Mouse (Mus musculus) embryonic facial prominence, embryonic 13.5 days (tissue): Measurements from ENCODE around the gene Crtam. TPM values are rescaled to one million over a fixed set of nuclear protein-coding genes. Genes with fewer than 3 reads are reported as not detected.

Source experiments
- ATAC-seq: fragments of 200-750 bp; cut with Nextera tagmentation; 2 replicates; pipeline ENCODE4 v1.8.0; 2017; ENCODE audit warnings: low read depth; ENCODE audit not compliant: insufficient number of reproducible peaks, insufficient read depth, low FRiP score, low TSS enrichment
- H3K27ac ChIP-seq: fragments of 300-500 bp; sonication (generic); 2 replicates; pipeline ENCODE4 v1.5.1; 2015; ENCODE audit warnings: moderate library complexity, mild to moderate bottlenecking, inconsistent platforms
- H3K27me3 ChIP-seq: fragments of 300-500 bp; sonication (generic); 2 replicates; pipeline ENCODE4 v1.6.1; 2015; ENCODE audit warnings: mild to moderate bottlenecking, inconsistent platforms
- H3K36me3 ChIP-seq: fragments of 300-500 bp; sonication (generic); 2 replicates; pipeline ENCODE4 v1.6.1; 2015; ENCODE audit warnings: mild to moderate bottlenecking, inconsistent platforms
- H3K4me1 ChIP-seq: fragments of 300-500 bp; sonication (generic); 2 replicates; pipeline ENCODE4 v1.6.1; 2015; ENCODE audit warnings: inconsistent platforms
- H3K4me2 ChIP-seq: fragments of 300-500 bp; sonication (generic); 2 replicates; pipeline ENCODE4 v1.6.1; 2015; ENCODE audit warnings: moderate library complexity, mild to moderate bottlenecking, inconsistent platforms
- H3K4me3 ChIP-seq: fragments of 300-500 bp; sonication (generic); 2 replicates; pipeline ENCODE4 v1.5.1; 2015; ENCODE audit warnings: mild to moderate bottlenecking, inconsistent platforms
- H3K9ac ChIP-seq: fragments of 300-500 bp; sonication (generic); 2 replicates; pipeline ENCODE4 v1.6.1; 2015; ENCODE audit warnings: mild to moderate bottlenecking, inconsistent platforms
- H3K9me3 ChIP-seq: fragments of 300-500 bp; sonication (generic); 2 replicates; pipeline ENCODE4 v1.6.1; 2016; ENCODE audit warnings: inconsistent platforms
- WGBS: fragments of 180-500 bp; shearing (Covaris S2); methylation state at CpG from one replicate; pipeline ENCODE4 v1.1.7; 2015; ENCODE audit warnings: mixed read lengths; 5-methylcytosine and 5-hydroxymethylcytosine counted together
- polyA plus RNA-seq: library from polyadenylated mRNA; unstranded; fragments of >200 nt; fragmentation: Nextera tagmentation; extraction: Ambion mirVana; gene quantifications from 2 replicates; pipeline ENCODE4 v1.2.1, GENCODE M21; 2015

The Crtam gene
- polyA plus RNA-seq, 1 experiment from 2014 or later: 0.17 TPM

DNA sequence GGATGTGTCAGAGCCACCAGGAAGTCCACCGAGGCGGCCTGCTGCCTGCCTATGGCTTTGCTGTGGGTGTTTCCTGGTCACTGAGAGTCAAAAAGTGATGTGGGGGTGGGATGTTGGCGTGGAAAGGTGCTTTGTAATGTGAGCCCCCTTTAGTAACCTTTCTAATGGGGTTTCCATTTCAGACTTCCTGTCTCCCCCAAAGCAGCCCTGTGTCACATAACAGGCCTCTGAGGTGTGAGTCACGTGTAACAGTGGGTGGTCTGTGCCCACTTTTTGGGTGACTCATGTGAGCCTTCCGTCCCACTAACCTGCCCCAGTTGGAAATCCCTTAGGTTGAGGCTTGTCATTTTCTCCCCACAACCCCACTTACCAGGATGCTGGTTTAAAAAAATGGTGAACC lies 10.4 kb downstream of the Crtam start:
- Histone ChIP-seq H3K4me2 (no peak overlapping the region), H3K27me3 (no peaks in the 10 kb centered on the region), H3K4me1 (peaks cover 13% of the 10 kb centered on the region), H3K4me3 (no peak overlapping the region), H3K9me3 (no peaks in the 10 kb centered on the region), H3K9ac (no peak overlapping the region), H3K36me3 (no peaks in the 10 kb centered on the region), H3K27ac (no peak overlapping the region)
- no peak for ATAC-seq
- 58% methylated on average over 5 of the region's 5 CpGs for WGBS

DNA sequence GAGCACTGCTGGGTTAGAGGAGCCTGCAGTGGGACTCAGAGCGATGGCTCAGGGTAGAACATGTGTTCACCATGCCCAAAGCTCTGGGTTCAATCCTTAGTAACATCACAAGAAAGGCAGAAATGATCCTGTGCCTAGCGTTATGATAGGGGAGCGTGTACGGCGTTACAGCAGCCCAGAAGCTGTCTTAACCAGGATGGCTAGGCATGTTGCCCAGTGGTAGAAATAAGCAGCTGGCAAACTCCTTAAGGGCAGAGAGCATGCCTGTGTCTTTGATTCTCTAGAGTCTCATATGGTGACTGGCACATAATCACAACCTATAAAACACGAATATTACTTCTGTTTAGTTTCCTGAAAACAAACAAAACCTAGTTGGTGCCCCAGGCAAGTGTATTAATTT lies 12.9 kb downstream of the Crtam start:
- H3K36me3 ChIP-seq: no peaks in the 10 kb centered on the region
- no peak overlapping the region for H3K4me2 ChIP-seq
- H3K4me1 ChIP-seq: peaks cover 16% of the 10 kb centered on the region
- H3K27ac ChIP-seq: no peak overlapping the region
- no peak overlapping the region for H3K9ac ChIP-seq
- no peaks in the 10 kb centered on the region for H3K27me3 ChIP-seq
- WGBS: 66% methylated on average over 6 of the region's 6 CpGs
- H3K9me3 ChIP-seq: no peaks in the 10 kb centered on the region
- ATAC-seq: no peak
- no peak overlapping the region for H3K4me3 ChIP-seq

DNA sequence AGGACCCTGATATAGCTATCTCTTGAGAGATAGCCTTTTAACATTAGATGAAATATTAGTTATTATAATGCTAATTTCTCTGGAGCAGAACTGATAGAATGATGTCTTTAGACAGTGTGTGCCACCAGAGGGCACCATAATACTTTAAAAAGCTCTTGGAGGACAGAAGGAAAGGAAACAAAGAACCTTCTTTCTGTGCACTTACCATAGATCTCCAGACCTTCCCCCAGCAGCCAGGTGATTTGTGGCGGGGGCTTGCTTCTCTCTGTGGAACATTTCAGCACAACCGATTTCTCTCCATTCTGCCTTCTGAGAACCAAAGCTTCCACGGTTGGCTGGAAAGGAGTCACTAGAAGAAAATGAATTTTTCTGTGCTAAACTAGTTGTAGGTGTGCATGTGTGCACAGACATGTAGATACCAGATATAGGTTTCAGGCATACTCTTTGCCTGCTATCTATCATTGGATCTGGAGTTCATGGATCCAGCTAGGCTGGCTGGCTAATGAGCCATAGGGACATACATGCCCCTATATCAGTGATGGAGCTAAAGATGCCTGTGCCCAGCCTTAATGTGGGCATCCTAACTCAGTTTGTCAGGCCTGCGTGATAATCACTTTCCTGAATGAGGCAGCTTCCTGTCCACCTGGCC lies 14.4 kb downstream of the Crtam start:
- Histone ChIP-seq H3K36me3 (no peaks in the 10 kb centered on the region), H3K4me1 (peaks cover 16% of the 10 kb centered on the region), H3K27ac (no peak overlapping the region), H3K27me3 (no peaks in the 10 kb centered on the region), H3K4me2 (no peak overlapping the region), H3K9me3 (no peaks in the 10 kb centered on the region), H3K9ac (no peak overlapping the region), H3K4me3 (no peak overlapping the region)
- WGBS: 37% methylated on average over 4 of the region's 4 CpGs
- ATAC-seq: no peak

DNA sequence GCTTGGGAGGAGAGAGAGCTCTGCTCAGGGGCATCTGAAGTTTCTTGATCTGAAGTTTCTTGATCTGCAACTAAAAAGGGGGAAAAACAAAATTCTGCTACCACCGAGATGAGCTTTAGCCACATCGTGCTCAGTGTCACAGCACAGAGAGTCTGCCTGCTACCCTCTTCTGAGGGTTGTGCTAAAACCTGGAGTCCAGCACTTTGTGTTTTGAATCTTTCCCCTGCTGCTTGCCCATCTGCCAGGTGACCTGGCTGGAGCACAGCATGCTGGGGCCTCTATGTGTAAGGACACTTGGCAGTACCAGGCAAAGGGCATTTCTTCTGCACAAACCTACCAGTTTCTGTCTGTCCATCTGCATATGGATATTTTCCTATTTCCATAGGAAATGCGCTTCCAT lies 20.1 kb downstream of the Crtam start:
- no peak overlapping the region for H3K4me3 ChIP-seq
- no peaks in the 10 kb centered on the region for H3K36me3 ChIP-seq
- peaks cover 3% of the 10 kb centered on the region; the same call in 1 of the 2 replicates for H3K27me3 ChIP-seq
- ATAC-seq: no peak
- no peaks in the 10 kb centered on the region for H3K9me3 ChIP-seq
- no peak overlapping the region for H3K4me2 ChIP-seq
- H3K9ac ChIP-seq: no peak overlapping the region
- no peak overlapping the region for H3K27ac ChIP-seq
- WGBS: 80% methylated on average over 3 of the region's 3 CpGs
- peaks cover 3% of the 10 kb centered on the region for H3K4me1 ChIP-seq

DNA sequence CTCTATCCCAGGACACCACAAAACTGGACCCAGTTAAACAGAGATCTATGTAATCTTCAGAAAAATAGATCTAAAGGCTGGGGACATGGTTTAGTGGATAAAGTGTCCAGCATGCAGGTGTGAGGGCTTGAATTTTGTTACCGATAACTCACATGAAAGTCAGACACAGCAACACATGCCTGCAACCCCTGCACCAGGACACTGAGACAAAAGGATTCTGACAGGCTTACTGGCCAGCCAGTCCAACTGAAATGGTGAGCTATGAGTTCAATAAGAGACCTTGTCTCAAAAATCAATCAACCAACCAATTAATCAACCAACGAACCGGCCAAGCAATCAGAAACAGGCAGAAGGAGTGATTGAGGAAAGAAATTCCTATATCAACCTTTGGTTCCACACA lies 20.7 kb downstream of the Crtam start:
- H3K9ac ChIP-seq: no peak overlapping the region
- H3K4me3 ChIP-seq: no peak overlapping the region
- no peak overlapping the region for H3K27ac ChIP-seq
- no peaks in the 10 kb centered on the region for H3K36me3 ChIP-seq
- H3K9me3 ChIP-seq: no peaks in the 10 kb centered on the region
- H3K4me2 ChIP-seq: no peak overlapping the region
- no peak for ATAC-seq
- 84% methylated on average over 3 of the region's 3 CpGs for WGBS
- H3K4me1 ChIP-seq: peaks cover 3% of the 10 kb centered on the region
- H3K27me3 ChIP-seq: peaks cover 3% of the 10 kb centered on the region; the same call in 1 of the 2 replicates

DNA sequence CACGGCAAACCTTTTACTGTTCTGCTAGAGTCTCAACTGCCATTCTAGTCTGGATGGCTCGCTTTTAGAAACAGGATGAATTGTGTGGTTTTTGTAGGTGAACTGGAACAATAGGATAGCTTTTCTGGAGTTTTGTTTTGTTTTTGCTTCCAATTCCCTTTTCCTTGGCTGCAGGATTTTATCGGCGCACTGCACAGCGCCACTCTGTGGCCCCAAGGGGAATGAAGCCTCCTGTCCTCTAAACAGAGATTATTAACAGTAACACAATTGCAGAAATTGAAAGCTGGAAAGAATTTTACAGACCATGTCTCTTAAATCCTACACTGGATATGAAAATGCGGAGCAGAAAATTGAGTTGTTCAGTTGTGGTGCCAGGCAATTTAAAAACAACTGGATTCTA lies 21.9 kb downstream of the Crtam start:
- H3K4me3 ChIP-seq: no peak overlapping the region
- WGBS: 30% methylated on average over 6 of the region's 6 CpGs
- H3K27ac ChIP-seq: no peak overlapping the region
- no peaks in the 10 kb centered on the region for H3K36me3 ChIP-seq
- no peak overlapping the region for H3K9ac ChIP-seq
- no peaks in the 10 kb centered on the region; the same call in 1 of the 2 replicates for H3K4me1 ChIP-seq
- H3K9me3 ChIP-seq: no peaks in the 10 kb centered on the region
- H3K27me3 ChIP-seq: peaks cover 3% of the 10 kb centered on the region; the same call in 1 of the 2 replicates
- no peak for ATAC-seq
- no peak overlapping the region for H3K4me2 ChIP-seq

DNA sequence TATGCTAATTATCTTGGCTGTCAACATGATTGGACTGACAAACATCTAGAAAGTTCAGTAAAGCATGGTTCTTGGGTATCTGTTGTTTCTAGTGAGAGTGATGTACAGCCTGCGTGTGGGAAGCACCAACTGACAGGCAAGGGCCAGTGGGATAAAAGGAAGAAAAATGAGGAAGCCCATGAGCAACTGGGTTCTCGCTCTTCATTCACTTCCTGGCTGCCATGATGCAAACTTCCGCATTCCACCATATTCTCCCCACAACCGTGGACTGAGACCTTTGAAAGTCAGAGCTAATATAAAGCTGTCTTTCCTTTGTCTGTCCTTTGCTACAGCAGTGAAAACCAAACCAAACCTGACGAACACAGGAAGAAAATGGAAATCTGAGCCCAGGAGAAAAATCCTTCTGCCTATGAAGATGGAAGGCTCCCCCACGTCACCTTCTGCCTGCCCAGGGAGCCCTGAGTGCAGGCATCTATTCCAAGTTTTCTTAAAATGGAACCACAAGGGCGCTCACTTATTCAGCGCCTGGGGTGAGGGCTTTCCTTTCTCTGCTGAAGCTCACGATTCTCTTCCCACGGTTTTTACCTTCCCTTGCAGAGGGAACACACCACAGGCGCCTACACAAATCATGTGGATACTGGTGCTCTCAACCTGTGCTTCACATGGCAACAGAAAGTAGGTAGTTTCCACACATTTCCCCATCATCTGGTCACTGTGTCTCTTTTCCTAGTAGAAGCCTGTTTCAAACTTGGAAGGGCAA lies 30.2 kb downstream of the Crtam start:
- no peak for ATAC-seq
- H3K4me1 ChIP-seq: no peaks in the 10 kb centered on the region
- H3K27me3 ChIP-seq: no peaks in the 10 kb centered on the region
- H3K27ac ChIP-seq: no peak overlapping the region
- no peak overlapping the region for H3K9ac ChIP-seq
- H3K36me3 ChIP-seq: no peaks in the 10 kb centered on the region
- no peak overlapping the region for H3K4me3 ChIP-seq
- H3K4me2 ChIP-seq: no peak overlapping the region
- 70% methylated on average over 11 of the region's 11 CpGs for WGBS
- H3K9me3 ChIP-seq: no peaks in the 10 kb centered on the region

DNA sequence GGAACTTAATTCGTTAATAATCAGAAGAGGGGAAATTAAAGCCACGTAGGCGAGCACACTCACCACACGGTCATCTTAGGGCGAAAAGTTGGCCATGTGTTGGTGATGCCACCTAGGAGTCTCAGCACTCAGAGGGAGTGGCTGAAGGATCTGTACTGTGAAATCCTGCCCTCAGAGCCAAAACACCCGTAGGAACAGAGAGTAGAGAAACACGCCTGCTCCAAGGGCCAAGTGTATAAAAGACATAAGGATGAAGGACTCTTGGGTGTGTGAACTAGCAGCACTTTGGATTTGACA lies 40.1 kb downstream of the Crtam start:
- Histone ChIP-seq H3K4me3 (peak overlapping the region; percentile 48), H3K36me3 (no peaks in the 10 kb centered on the region), H3K27ac (no peak overlapping the region), H3K4me2 (peak overlapping the region; percentile 94), H3K9ac (no peak overlapping the region), H3K9me3 (no peaks in the 10 kb centered on the region), H3K4me1 (peaks cover 12% of the 10 kb centered on the region), H3K27me3 (peaks cover 50% of the 10 kb centered on the region)
- WGBS: 14% methylated on average over 7 of the region's 7 CpGs
- ATAC-seq: no peak

DNA sequence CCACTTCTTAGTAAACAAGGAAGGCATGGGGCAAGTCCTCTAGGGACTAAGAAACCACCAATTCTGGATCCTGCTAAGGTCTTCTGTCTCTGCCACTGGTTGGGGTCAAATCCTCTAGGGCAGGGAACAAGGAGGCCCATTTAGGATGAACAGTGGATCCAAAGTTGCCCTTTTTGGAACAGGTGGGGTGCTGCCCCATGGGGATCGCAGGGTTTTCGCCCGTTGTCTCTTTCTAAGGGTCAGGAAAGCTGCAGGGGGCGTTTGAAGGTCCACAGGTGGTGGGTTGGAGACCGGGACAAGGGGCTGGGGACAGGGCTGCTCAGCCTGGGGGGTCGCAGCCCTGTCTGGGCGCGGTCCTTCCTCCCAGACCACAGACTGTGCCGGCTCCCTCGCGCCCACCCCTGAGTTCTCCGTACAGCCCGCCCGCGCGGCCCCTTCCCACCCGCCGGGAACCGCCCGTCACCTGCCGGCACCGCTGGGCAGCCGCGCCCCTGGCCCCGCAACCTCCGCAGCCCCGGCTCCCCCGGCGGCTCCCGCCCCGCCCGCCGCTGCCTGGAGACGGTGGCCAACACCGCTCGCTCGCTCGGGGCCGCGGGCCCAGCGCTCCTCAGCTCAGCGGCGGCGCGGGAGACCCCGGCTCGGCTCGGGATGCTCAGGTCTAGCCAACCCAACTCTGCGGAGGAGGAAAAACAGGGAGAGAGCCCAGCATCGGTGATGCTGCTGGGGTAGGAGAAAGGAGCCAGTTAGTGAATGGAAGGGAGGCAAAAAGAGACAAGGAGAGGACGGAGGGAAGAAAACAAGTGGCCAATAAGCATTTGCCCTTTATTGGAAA lies 40.6 kb downstream of the Crtam start, which contains the start of gene Jhy:
Gene Jhy, minus strand, starts transcription at position 533 of the 832 bp plus-strand sequence.
- 0 out of 2 replicates have a peak, but pooled peaks have one; percentile 62 for ATAC-seq
- under 1% methylated on average over 48 of the region's 51 CpGs for WGBS

DNA sequence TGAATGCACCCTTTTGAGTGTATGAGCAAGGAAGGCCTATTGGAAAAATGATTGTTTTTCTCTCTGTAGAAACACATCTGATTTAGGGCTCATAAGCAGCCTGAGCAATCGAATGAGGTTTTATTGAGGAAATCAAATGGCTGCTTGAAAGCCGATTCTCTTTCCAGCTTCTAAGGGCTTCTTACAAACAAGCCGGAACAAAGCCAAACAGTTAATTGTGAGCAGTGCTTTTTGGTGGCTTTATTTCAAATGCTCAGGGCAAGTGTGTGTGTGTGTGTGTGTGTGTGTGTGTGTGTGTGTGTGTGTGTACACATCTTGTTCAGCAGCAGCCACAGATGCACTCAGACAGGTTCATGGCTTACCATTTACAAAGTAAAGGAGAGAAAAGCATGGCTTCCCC lies 43.0 kb downstream of the Crtam start:
- Histone ChIP-seq H3K4me3 (no peak overlapping the region), H3K4me1 (peaks cover 12% of the 10 kb centered on the region), H3K9me3 (no peaks in the 10 kb centered on the region), H3K27ac (no peak overlapping the region), H3K36me3 (no peaks in the 10 kb centered on the region), H3K27me3 (peaks cover 50% of the 10 kb centered on the region), H3K9ac (no peak overlapping the region), H3K4me2 (no peak overlapping the region)
- WGBS: 33% methylated on average over 3 of the region's 3 CpGs
- ATAC-seq: no peak

More for the DNA sequence above, 40.6 kb downstream of the Crtam start, which contains the start of gene Jhy:
- H3K36me3 ChIP-seq: no peaks in the 10 kb centered on the region
- H3K4me1 ChIP-seq: peaks cover 12% of the 10 kb centered on the region
- H3K4me2 ChIP-seq: peak within 1 kb of the TSS; percentile 94
- peaks cover 50% of the 10 kb centered on the region for H3K27me3 ChIP-seq
- H3K9ac ChIP-seq: peak within 1 kb of the TSS; percentile 65
- H3K27ac ChIP-seq: no peak within 1 kb of the TSS
- H3K9me3 ChIP-seq: no peaks in the 10 kb centered on the region
- peak within 1 kb of the TSS; percentile 48 for H3K4me3 ChIP-seq

DNA sequence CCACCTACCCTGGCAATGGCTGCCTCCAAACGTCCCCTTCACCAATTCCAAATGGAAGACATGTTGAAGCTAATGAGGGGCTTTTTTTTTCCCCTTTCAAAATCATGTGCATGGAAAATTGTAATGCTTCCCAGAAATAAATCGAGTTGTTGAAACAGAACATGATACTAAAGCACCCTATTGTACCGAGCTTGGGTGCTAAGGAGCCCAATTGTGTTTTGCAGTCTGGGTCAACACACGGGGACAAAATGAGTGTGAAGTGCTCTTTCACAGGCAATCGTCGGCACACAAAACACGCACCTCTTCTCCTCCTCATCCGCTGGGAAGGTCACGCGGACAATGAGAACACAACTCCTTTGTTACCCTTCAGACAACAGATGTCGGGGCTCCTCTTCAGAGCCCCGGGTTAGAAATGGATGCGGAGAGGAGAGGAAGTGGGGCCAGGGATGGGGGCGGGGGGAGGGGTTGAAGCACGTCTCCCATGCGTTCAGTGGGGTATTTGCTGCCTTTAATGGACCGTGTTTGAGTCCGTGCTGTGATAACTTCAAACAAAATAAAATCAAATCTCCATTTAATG lies 55.3 kb downstream of the Crtam start:
- ATAC-seq: no peak
- 40% methylated on average over 18 of the region's 18 CpGs for WGBS
- H3K9me3 ChIP-seq: no peaks in the 10 kb centered on the region
- no peaks in the 10 kb centered on the region for H3K27me3 ChIP-seq
- no peaks in the 10 kb centered on the region for H3K36me3 ChIP-seq
- H3K27ac ChIP-seq: no peak overlapping the region
- no peak overlapping the region for H3K4me3 ChIP-seq
- H3K9ac ChIP-seq: no peak overlapping the region
- no peaks in the 10 kb centered on the region for H3K4me1 ChIP-seq
- peak overlapping the region; percentile 46 for H3K4me2 ChIP-seq
